Mouse (Mus musculus) layer of hippocampus, adult 8-10 months (tissue): Measurements from ENCODE around the gene Slc6a8. TPM values are rescaled to one million over a fixed set of nuclear protein-coding genes. Genes with fewer than 3 reads are reported as not detected.

Experiments
- DNase-seq, 2 experiments: peaks; one replicate each; pipeline ENCODE4 v3.0.0; 2022; ENCODE audit warnings: low spot score in 2 of 2
- total RNA-seq, 4 experiments: library from RNA; stranded (reverse); gene quantifications; 2 replicates each; pipeline ENCODE4 v1.2.4; 2022

Slc6a8 gene
- 100 to 1,000 TPM; 101 to 115 (median 108) TPM for total RNA-seq

GRCm38 (mm10) chrX:73672879-73673618 lies at the start of gene Slc6a8:
Gene Slc6a8 (plus strand): TSS chrX:73673150.
- DNase-seq: peak in 1 of 2 experiments; percentile 59

GRCm38 (mm10) chrX:73626981-73627380 lies 46.0 kb upstream of the Slc6a8 start:
- no peak for DNase-seq

GRCm38 (mm10) chrX:73635425-73635824 lies 37.5 kb upstream of the Slc6a8 start:
- no peak for DNase-seq

- no peak for DNase-seq
These were observed 35.5 kb upstream of the Slc6a8 start for GRCm38 (mm10) chrX:73637415-73637814.

- DNase-seq: no peak
These were observed 33.7 kb upstream of the Slc6a8 start, which contains the start of gene Dusp9 for GRCm38 (mm10) chrX:73639255-73639675. Gene Dusp9 (plus strand): TSS chrX:73639419.

GRCm38 (mm10) chrX:73639901-73640469 lies 33.0 kb upstream of the Slc6a8 start:
- DNase-seq: no peak

GRCm38 (mm10) chrX:73645121-73645520 lies 27.8 kb upstream of the Slc6a8 start:
- no peak for DNase-seq

GRCm38 (mm10) chrX:73650869-73651268 lies 22.1 kb upstream of the Slc6a8 start:
- DNase-seq: no peak

- no peak for DNase-seq
These were observed 19.6 kb upstream of the Slc6a8 start for GRCm38 (mm10) chrX:73653392-73653791.

- peak in 1 of 2 experiments; percentile 69 for DNase-seq
These were observed 18.8 kb upstream of the Slc6a8 start for GRCm38 (mm10) chrX:73654177-73654576.

GRCm38 (mm10) chrX:73655529-73655928 lies 17.4 kb upstream of the Slc6a8 start:
- no peak for DNase-seq

- no peak for DNase-seq
These were observed 14.6 kb upstream of the Slc6a8 start for GRCm38 (mm10) chrX:73658391-73658790.

GRCm38 (mm10) chrX:73658936-73659574 lies 13.9 kb upstream of the Slc6a8 start:
- peak in 1 of 2 experiments; percentile 42 for DNase-seq

- DNase-seq: no peak
These were observed 13.2 kb upstream of the Slc6a8 start, which contains the start of gene Pnck for GRCm38 (mm10) chrX:73659575-73660283. Gene Pnck (minus strand): TSS chrX:73660117.

GRCm38 (mm10) chrX:73660284-73660665 lies 12.7 kb upstream of the Slc6a8 start:
- DNase-seq: no peak

- no peak for DNase-seq
These were observed 9.8 kb upstream of the Slc6a8 start for GRCm38 (mm10) chrX:73663143-73663542.

GRCm38 (mm10) chrX:73672031-73672431 lies 919 bp upstream of the Slc6a8 start:
- peak in 1 of 2 experiments; percentile 44 for DNase-seq

- DNase-seq: no peak
These were observed 643 bp downstream of the Slc6a8 start for GRCm38 (mm10) chrX:73673619-73673967.

GRCm38 (mm10) chrX:73673968-73674661 lies 1.2 kb downstream of the Slc6a8 start:
- no peak for DNase-seq

- DNase-seq: no peak
These were observed 2.3 kb downstream of the Slc6a8 start for GRCm38 (mm10) chrX:73675231-73675630.

GRCm38 (mm10) chrX:73676668-73677067 lies 3.7 kb downstream of the Slc6a8 start:
- DNase-seq: no peak
